Mouse (Mus musculus) ES-E14 (cell line): ENCODE data around the gene Gh. TPM values are rescaled to one million over a fixed set of nuclear protein-coding genes. Genes with fewer than 3 reads are reported as not detected.
A peak's percentile ranks its signal among the peaks of the same experiment; 100 is the strongest.

Experiments used
- DNase-seq: peaks from one replicate; pipeline ENCODE4 v3.0.0-alpha.2; 2013; ENCODE audit warnings: low read depth, low spot score
- H3K27ac ChIP-seq: 2 replicates; pipeline ENCODE4 v1.5.1; 2012; ENCODE audit warnings: low read depth, mild to moderate bottlenecking, low read length, moderate library complexity, mixed read lengths; ENCODE audit not compliant: poor library complexity, insufficient read depth, severe bottlenecking
- H3K36me3 ChIP-seq: 2 replicates; pipeline ENCODE4 v1.6.1; 2012; ENCODE audit warnings: mild to moderate bottlenecking, low read length, moderate library complexity, mixed read lengths; ENCODE audit not compliant: control insufficient read depth, poor library complexity, insufficient read depth, severe bottlenecking
- H3K4me1 ChIP-seq, 2 experiments: fragments of 150-350 bp in 1 of 2; sonication (generic) in 1 of 2; 2 replicates each; pipeline ENCODE4 v1.6.1; 2012; ENCODE audit warnings: low read length in 2 of 2, mild to moderate bottlenecking in 1 of 2, mixed read lengths in 1 of 2; ENCODE audit not compliant: control insufficient read depth in 2 of 2, insufficient read depth in 2 of 2, poor library complexity in 1 of 2
- H3K4me3 ChIP-seq, 2 experiments: fragments of 150-350 bp in 1 of 2; sonication (generic) in 1 of 2; 2 replicates each; pipeline ENCODE4 v1.5.1; 2012; ENCODE audit warnings: low read length in 2 of 2, low read depth in 1 of 2, mild to moderate bottlenecking in 1 of 2, mixed read lengths in 1 of 2; ENCODE audit not compliant: insufficient read depth in 1 of 2, poor library complexity in 1 of 2, severe bottlenecking in 1 of 2
- H3K9ac ChIP-seq: 2 replicates; pipeline ENCODE4 v1.6.1; 2012; ENCODE audit warnings: low read depth, mild to moderate bottlenecking, low read length, mixed read lengths; ENCODE audit not compliant: poor library complexity, insufficient read depth, severe bottlenecking
- H3K9me3 ChIP-seq: fragments of 150-350 bp; sonication (generic); 2 replicates; pipeline ENCODE4 v1.6.1; 2012; ENCODE audit warnings: low read depth, mild to moderate bottlenecking, low read length; ENCODE audit not compliant: control insufficient read depth, insufficient read depth
- CHD2 ChIP-seq: IDR thresholded peaks from 2 replicates; pipeline ENCODE4 v1.6.1; 2014; ENCODE audit warnings: mild to moderate bottlenecking, low read depth, low read length, inconsistent platforms
- HCFC1 ChIP-seq: IDR thresholded peaks from 2 replicates; pipeline ENCODE4 v1.6.1; 2012; ENCODE audit warnings: low read length, inconsistent platforms, borderline replicate concordance; ENCODE audit not compliant: insufficient read depth
- MAFK ChIP-seq: IDR thresholded peaks from 2 replicates; pipeline ENCODE4 v1.6.1; 2014; ENCODE audit warnings: mild to moderate bottlenecking, low read depth, low read length, inconsistent platforms; ENCODE audit not compliant: insufficient read depth
- ZC3H11A ChIP-seq: IDR thresholded peaks from 2 replicates; pipeline ENCODE4 v1.6.1; 2012; ENCODE audit warnings: low read depth, mild to moderate bottlenecking, inconsistent platforms, low read length, borderline replicate concordance
- ZNF384 ChIP-seq: IDR thresholded peaks from 2 replicates; pipeline ENCODE4 v1.6.1; 2012; ENCODE audit warnings: low read depth, low read length, inconsistent platforms
- in situ Hi-C, 2 experiments: fragments of 600-800 bp; cut with MboI; formaldehyde crosslinking; loops; one replicate each; pipeline ENCODE4 v1.15.1; 2025; ENCODE audit warnings: low sequenced_read_pairs in 2 of 2, inconsistent platforms in 1 of 2; ENCODE audit not compliant: unreplicated experiment in 2 of 2
- total RNA-seq: library from RNA; depleted of rRNA; stranded (reverse); fragments of 300-350 nt; gene quantifications from 2 replicates; pipeline ENCODE4 v1.2.3, GENCODE M21; 2012

Gh gene
- total RNA-seq, 1 experiment = not detected

- TF ChIP-seq ZNF384 (0 out of 2 replicates have a peak, but pooled peaks have one; percentile 37), MAFK (no peak), ZC3H11A (no peak)
- no peak for DNase-seq
- Histone ChIP-seq H3K4me3 (peak overlapping the region; percentile 78 to 88), H3K27ac (peak overlapping the region; percentile 67), H3K36me3 (peaks cover 4% of the 10 kb centered on the region; the same call in 1 of the 2 replicates), H3K4me1 (peaks cover 9 to 25% of the 10 kb centered on the region in 2 experiments), H3K9me3 (no peaks in the 10 kb centered on the region), H3K9ac (peak overlapping the region; percentile 93)
- in situ Hi-C loops = no loop called here
Observed at GRCm38 (mm10) chr11:106271794-106272643, 29.6 kb downstream of the Gh start.

- Histone ChIP-seq H3K4me1 (peaks cover 9 to 24% of the 10 kb centered on the region in 2 experiments), H3K36me3 (peaks cover 4% of the 10 kb centered on the region; the same call in 1 of the 2 replicates), H3K9ac (peak overlapping the region; percentile 93), H3K4me3 (peak overlapping the region; percentile 78 to 88), H3K27ac (no peak overlapping the region), H3K9me3 (no peaks in the 10 kb centered on the region)
- TF ChIP-seq CHD2 (no peak), MAFK (no peak), ZNF384 (no peak), ZC3H11A (no peak), HCFC1 (no peak)
- no peak for DNase-seq
- in situ Hi-C loops = no loop called here
Observed at GRCm38 (mm10) chr11:106271131-106271793, 30.4 kb downstream of the Gh start.

- DNase-seq = peak; percentile 43
- peak overlapping the region; percentile 34; the same call in 1 of the 2 replicates for H3K9ac ChIP-seq
- H3K9me3 ChIP-seq = no peaks in the 10 kb centered on the region
- H3K36me3 ChIP-seq = peaks cover 22% of the 10 kb centered on the region
- TF ChIP-seq HCFC1 (no peak), MAFK (no peak), CHD2 (no peak), ZNF384 (no peak), ZC3H11A (no peak)
- in situ Hi-C loops = no loop called here
- H3K4me3 ChIP-seq = no peak overlapping the region
- H3K27ac ChIP-seq = peak overlapping the region; percentile 30; the same call in 1 of the 2 replicates
- peaks cover 9 to 15% of the 10 kb centered on the region in 2 experiments for H3K4me1 ChIP-seq
Observed at GRCm38 (mm10) chr11:106269060-106269431, 32.6 kb downstream of the Gh start.

DNA sequence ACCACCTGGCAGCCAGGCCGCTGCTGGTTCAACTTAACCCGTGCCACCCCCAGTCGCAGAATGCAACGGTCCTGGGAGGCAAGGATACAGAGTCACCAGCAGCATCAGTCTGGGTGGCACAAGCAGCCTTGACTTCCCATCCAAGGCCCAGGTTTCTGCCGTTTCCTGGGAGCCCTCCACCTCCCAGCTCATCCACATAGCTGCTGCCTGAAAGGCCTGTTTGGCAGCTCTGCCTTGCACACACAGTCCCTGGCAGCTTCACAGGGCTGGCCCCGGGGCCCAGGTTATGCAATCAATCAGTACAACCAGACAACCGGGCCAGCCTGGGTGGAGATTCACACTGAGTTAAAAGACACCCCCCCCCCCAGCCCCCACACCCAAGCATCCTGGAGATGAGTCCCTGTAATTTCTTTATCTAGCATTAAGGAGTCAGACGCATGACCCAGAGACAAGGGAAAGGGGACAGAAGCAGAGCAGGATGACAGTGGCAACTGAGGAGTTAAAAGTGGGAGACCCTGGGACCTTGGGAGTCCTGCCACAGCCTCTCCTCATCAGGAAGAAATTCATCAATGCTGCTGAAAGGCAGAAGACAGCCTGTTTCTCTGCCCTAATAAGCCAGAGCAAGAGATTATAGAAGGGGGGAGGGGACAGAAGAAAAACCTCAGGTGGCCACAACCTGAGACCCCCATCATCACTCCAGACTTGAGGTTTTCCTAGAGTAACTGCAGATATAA, 33.2 kb downstream of the Gh start:
- H3K4me1 ChIP-seq = peaks cover 7 to 14% of the 10 kb centered on the region in 2 experiments
- H3K27ac ChIP-seq = peak overlapping the region; percentile 17; the same call in 1 of the 2 replicates
- no peak overlapping the region for H3K4me3 ChIP-seq
- H3K36me3 ChIP-seq = peaks cover 27% of the 10 kb centered on the region
- no peak for DNase-seq
- H3K9ac ChIP-seq = peak overlapping the region; percentile 34; the same call in 1 of the 2 replicates
- no peaks in the 10 kb centered on the region for H3K9me3 ChIP-seq
- in situ Hi-C loops = no loop called here
- TF ChIP-seq HCFC1 (no peak), ZNF384 (no peak)
